Mouse (Mus musculus) stomach, embryonic 14.5 days (tissue): Measurements from ENCODE around the gene Tmem238l. TPM values are rescaled to one million over a fixed set of nuclear protein-coding genes. Genes with fewer than 3 reads are reported as not detected.
A peak's percentile ranks its signal among the peaks of the same experiment; 100 is the strongest.

Source experiments
- ATAC-seq: fragments of 200-750 bp; cut with Nextera tagmentation; 2 replicates; pipeline ENCODE4 v1.8.0; 2017; ENCODE audit warnings: low read depth, moderate TSS enrichment; ENCODE audit not compliant: insufficient number of reproducible peaks, insufficient read depth, low FRiP score
- H3K27ac ChIP-seq: fragments of 300-500 bp; sonication (generic); 2 replicates; pipeline ENCODE4 v1.5.1; 2014; ENCODE audit warnings: mild to moderate bottlenecking, low read length, moderate library complexity, mixed read lengths
- H3K27me3 ChIP-seq: fragments of 300-500 bp; sonication (generic); 2 replicates; pipeline ENCODE4 v1.6.1; 2014; ENCODE audit warnings: low read length, control low read depth, mixed read lengths; ENCODE audit not compliant: control insufficient read depth, insufficient read depth
- H3K36me3 ChIP-seq: fragments of 300-500 bp; sonication (generic); 2 replicates; pipeline ENCODE4 v1.6.1; 2014; ENCODE audit warnings: mild to moderate bottlenecking, control low read depth, low read length, moderate library complexity, mixed read lengths; ENCODE audit not compliant: control insufficient read depth, insufficient read depth
- H3K4me1 ChIP-seq: fragments of 300-500 bp; sonication (generic); 2 replicates; pipeline ENCODE4 v1.6.1; 2014; ENCODE audit warnings: low read length, control low read depth, mixed read lengths; ENCODE audit not compliant: control insufficient read depth, insufficient read depth
- H3K4me2 ChIP-seq: fragments of 300-500 bp; sonication (generic); replicated peaks from 2 replicates; pipeline ENCODE4 v1.6.1; 2014; ENCODE audit warnings: low read depth, low read length, control low read depth
- H3K4me3 ChIP-seq: fragments of 300-500 bp; sonication (generic); 2 replicates; pipeline ENCODE4 v1.5.1; 2014; ENCODE audit warnings: low read depth, low read length, control low read depth
- H3K9ac ChIP-seq: fragments of 300-500 bp; sonication (generic); replicated peaks from 2 replicates; pipeline ENCODE4 v1.6.1; 2014; ENCODE audit warnings: low read depth, mild to moderate bottlenecking, control low read depth, low read length, moderate library complexity, mixed read lengths
- H3K9me3 ChIP-seq: fragments of 300-500 bp; sonication (generic); 2 replicates; pipeline ENCODE4 v1.6.1; 2016; ENCODE audit warnings: low read depth, low read length, control low read depth; ENCODE audit not compliant: control insufficient read depth
- WGBS: fragments of 180-500 bp; shearing (Covaris S2); extraction: QIAGEN DNeasy Blood & Tissue Kit; methylation state at CpG from one replicate; pipeline ENCODE4 v1.1.7; 2014; 5-methylcytosine and 5-hydroxymethylcytosine counted together
- polyA plus RNA-seq: library from polyadenylated mRNA; unstranded; fragments of >200 nt; fragmentation: Nextera tagmentation; extraction: Ambion mirVana; gene quantifications from 2 replicates; pipeline ENCODE4 v1.2.1, GENCODE M21; 2014

The Tmem238l gene
- polyA plus RNA-seq, 1 experiment from 2014 or later: 0.55 TPM

DNA sequence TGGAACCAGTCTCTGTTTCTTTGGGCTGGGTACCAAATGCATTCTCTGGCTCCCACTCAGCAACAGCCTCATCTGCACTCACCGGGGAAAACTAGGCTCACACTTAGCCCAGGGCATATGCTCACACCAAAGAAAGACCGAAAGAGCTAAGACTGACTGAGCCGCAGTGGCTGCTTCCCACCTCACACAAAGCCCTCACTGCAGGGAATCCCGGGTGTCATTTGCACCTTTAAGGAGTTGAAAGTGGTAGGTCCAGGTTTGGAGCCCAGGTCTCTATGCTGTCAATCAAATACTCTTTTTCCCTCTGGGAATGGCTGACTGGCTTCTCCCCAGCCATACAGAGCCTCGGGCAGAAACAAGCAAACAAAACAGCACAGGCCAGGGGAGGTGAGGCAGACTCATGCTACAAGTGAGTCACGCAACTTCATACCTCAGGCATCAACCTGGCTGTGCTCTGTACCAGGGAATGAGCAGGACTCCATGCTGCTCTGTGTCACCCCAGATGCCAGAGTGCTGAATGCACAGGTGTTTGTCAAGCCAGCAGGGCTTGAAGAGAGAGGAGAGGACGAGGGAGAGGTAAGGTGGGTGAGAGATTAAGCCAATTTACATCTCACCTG, 10.2 kb downstream of the Tmem238l start:
- H3K9me3 ChIP-seq: no peaks in the 10 kb centered on the region
- no peaks in the 10 kb centered on the region for H3K36me3 ChIP-seq
- H3K9ac ChIP-seq: no peak overlapping the region
- 10% methylated on average over 7 of the region's 7 CpGs for WGBS
- no peaks in the 10 kb centered on the region for H3K27me3 ChIP-seq
- no peak overlapping the region for H3K4me3 ChIP-seq
- no peak overlapping the region for H3K27ac ChIP-seq
- 0 out of 2 replicates have a peak, but pooled peaks have one; percentile 14 for ATAC-seq
- H3K4me1 ChIP-seq: no peaks in the 10 kb centered on the region
- no peak overlapping the region for H3K4me2 ChIP-seq

DNA sequence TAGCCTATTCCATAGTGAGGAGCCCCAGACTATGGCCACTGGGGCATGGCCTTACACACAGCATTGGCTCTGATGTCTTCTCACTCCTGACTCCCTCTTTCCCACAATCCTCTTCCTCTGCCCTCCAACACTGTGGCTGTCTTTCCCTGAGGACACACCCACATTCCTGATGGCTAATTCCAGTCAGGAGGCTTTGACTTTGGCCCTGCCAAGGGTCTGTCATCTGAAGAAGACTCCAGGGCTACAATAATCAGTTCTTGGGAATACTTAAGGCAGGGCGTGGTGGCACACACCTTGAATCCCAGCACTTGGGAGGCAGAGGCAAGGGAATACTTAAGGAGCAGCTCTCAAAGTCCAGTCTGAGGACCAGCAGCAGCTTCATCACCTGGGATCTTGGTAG, 12.1 kb downstream of the Tmem238l start:
- Histone ChIP-seq H3K9ac (no peak overlapping the region), H3K27me3 (no peaks in the 10 kb centered on the region), H3K27ac (no peak overlapping the region), H3K4me1 (no peaks in the 10 kb centered on the region), H3K4me3 (no peak overlapping the region), H3K36me3 (no peaks in the 10 kb centered on the region), H3K4me2 (no peak overlapping the region), H3K9me3 (no peaks in the 10 kb centered on the region)
- no peak for ATAC-seq
- 77% methylated on average over 1 of the region's 1 CpGs for whole genome bisulfite sequencing

DNA sequence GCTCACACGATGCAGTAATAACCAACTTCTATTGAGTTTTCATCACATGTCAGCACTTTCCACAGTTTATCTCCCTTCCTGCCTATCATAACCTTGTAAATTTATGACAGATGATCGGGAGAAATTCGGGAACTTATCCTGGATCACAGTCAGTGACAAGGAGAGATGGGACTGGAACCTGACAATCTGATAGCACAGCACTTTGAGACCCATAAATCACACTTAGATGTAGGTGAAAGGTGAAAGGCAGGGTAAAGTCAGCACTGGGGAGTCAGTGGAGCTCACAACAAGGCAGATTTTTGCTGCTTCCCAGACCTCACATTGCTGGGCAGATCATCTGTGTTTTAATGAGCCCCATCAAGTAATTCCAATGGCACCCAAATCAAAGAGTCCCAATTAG, 17.1 kb downstream of the Tmem238l start:
- H3K27me3 ChIP-seq: no peaks in the 10 kb centered on the region
- H3K36me3 ChIP-seq: no peaks in the 10 kb centered on the region
- no peaks in the 10 kb centered on the region; the same call in 1 of the 2 replicates for H3K9me3 ChIP-seq
- H3K4me3 ChIP-seq: no peak overlapping the region
- H3K9ac ChIP-seq: no peak overlapping the region
- H3K27ac ChIP-seq: no peak overlapping the region
- H3K4me1 ChIP-seq: no peaks in the 10 kb centered on the region
- no peak for ATAC-seq
- WGBS: 81% methylated on average over 3 of the region's 3 CpGs
- H3K4me2 ChIP-seq: no peak overlapping the region

DNA sequence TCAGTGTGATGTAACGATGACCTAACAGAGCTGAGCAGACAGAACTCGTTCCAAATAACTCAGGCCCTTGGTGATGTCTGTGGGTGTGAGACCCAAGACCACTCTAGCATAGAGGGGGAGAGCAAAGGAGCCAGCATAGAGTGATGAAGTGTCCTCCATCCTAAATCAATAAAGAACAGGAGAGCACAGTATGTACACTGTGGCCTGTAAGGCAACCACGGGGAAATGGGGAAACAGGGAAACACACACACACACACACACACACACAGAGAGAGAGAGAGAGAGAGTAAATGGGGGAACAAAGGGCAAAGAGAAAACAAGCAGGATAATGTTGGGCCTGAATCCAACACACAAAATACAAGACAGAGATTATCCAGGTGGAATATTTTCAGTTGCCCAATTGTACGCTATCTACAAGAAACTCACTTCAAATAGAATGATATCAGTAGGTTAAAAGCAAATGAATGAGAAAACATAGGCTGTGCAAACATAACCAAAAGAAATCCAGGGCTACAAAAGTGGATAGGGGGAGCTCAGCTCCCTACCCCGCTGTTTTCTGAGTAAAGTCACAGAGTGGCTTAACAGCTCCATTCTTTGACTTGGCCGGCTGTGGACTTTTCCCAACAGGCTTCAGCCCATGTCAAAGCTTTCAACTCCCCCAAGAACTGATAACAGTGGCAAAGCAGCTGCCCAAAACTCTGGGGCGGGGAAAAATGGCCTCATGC, 19.3 kb downstream of the Tmem238l start:
- WGBS: 85% methylated on average over 7 of the region's 7 CpGs
- peak; percentile 65; the same call in 1 of the 2 replicates for ATAC-seq
- no peak overlapping the region for H3K27ac ChIP-seq
- H3K9ac ChIP-seq: no peak overlapping the region
- no peak overlapping the region for H3K4me3 ChIP-seq
- H3K4me1 ChIP-seq: no peaks in the 10 kb centered on the region
- no peak overlapping the region for H3K4me2 ChIP-seq
- no peaks in the 10 kb centered on the region; the same call in 1 of the 2 replicates for H3K9me3 ChIP-seq
- H3K36me3 ChIP-seq: no peaks in the 10 kb centered on the region
- no peaks in the 10 kb centered on the region for H3K27me3 ChIP-seq

DNA sequence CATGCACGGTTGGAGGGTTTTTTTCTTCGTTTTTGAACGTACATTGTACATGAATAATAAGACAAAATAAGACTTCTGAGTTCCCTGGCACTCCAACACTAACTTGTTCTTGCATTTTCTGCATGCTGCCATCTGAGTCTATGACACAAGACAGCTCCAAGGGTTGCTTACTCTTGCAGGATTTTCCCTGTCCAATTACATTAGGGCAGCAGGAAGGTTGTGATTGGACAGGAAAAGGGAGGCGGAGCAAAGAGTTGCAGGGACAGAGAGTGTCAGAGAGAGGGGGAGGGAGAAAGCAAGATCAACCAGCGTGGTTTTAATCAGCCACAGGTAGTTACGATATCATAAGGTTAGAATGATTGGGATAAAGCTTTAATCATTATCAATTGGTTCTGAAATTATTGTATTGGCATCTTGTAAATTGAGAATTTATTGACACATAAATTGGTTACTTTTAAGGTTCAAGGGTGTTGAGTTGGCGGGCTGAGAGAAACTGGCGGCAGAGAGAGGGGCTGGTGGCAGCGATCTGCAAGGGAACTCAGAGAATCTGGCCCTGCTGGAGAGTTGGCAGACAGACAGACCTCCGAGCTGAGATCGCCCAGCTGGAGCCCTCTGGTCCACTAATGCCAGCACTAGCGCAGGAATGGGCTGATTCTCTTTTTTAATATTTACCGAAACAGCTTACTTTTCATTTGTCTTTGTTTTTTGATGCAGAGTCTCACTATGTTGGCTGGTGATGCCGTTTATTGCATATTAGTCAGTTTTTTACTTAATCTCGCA, 25.1 kb downstream of the Tmem238l start:
- no peak for ATAC-seq
- no peaks in the 10 kb centered on the region for H3K36me3 ChIP-seq
- peaks cover 18% of the 10 kb centered on the region for H3K4me1 ChIP-seq
- 71% methylated on average over 15 of the region's 15 CpGs for WGBS
- no peak overlapping the region for H3K4me2 ChIP-seq
- H3K9ac ChIP-seq: no peak overlapping the region
- H3K4me3 ChIP-seq: no peak overlapping the region
- H3K9me3 ChIP-seq: no peaks in the 10 kb centered on the region
- H3K27ac ChIP-seq: no peak overlapping the region
- no peaks in the 10 kb centered on the region for H3K27me3 ChIP-seq

DNA sequence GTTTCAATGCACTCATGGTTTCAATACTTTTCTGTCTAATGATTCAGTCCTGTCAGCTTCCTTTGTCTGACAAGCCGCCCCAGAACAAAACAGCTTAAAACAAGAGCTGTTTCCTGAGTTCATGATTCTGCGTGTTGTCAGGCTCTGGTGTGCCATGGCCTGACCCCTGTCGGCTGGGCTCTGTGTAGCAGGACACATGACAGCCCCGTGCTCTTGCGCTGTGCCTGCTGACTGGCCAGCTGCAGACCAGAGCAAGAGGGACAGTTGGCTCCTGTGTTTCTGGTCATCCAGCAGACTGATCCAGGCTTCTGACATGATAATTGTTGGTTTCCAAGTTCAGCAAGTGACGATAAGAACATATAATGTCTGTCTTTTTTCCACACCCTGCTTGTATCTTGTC, 26.4 kb downstream of the Tmem238l start:
- ATAC-seq: 0 out of 2 replicates have a peak, but pooled peaks have one; percentile 44
- Histone ChIP-seq H3K9ac (no peak overlapping the region), H3K4me1 (peaks cover 18% of the 10 kb centered on the region), H3K27me3 (no peaks in the 10 kb centered on the region), H3K4me3 (no peak overlapping the region), H3K36me3 (no peaks in the 10 kb centered on the region), H3K27ac (peak overlapping the region; percentile 48; the same call in 1 of the 2 replicates), H3K4me2 (no peak overlapping the region), H3K9me3 (no peaks in the 10 kb centered on the region)
- 32% methylated on average over 6 of the region's 6 CpGs for WGBS

DNA sequence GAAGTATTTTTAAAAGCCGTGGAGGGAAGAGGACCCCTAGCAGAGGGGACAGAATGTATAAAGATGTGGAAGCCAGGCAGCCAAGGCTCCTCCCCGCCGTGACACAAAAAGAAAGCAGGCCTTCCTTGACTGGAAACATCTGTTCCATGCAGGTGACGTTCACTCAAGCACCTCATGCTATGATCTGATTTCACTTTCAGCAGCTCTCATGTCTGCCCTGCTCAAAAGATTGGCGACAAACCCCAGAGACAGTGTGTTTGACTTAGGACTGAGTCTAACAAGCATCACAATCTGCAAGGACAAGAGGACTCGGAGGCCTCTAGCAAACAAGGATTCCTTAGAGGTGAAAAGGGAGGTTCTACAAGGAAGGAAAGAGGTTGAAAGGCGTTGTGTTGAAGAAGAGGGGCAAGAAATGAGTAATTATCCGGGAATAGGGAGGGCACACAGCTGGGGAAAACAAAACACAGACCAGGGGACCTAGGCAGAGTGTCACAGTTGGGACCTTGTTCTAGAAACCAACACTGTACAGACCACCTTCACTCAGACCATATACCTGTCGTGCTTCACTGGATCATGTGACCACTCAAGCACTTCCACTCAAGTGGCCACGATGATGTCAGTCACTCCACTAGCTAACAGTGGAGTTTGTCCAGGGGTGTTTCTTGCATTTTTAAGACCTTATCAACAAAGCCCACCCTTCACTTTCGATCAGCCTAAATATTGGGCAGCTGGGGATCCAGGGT, 27.2 kb downstream of the Tmem238l start:
- WGBS: 36% methylated on average over 11 of the region's 11 CpGs
- H3K4me3 ChIP-seq: no peak overlapping the region
- H3K27ac ChIP-seq: peak overlapping the region; percentile 78
- no peak overlapping the region for H3K4me2 ChIP-seq
- ATAC-seq: peak; percentile 40; the same call in 1 of the 2 replicates
- H3K36me3 ChIP-seq: no peaks in the 10 kb centered on the region
- peaks cover 18% of the 10 kb centered on the region for H3K4me1 ChIP-seq
- H3K27me3 ChIP-seq: no peaks in the 10 kb centered on the region
- H3K9me3 ChIP-seq: no peaks in the 10 kb centered on the region
- no peak overlapping the region for H3K9ac ChIP-seq
